Mouse (Mus musculus) lung, adult 18-20 months (tissue): ENCODE measurements around the gene Tmem176b.

ENCODE experiments used
- DNase-seq, 2 experiments: peaks; one replicate each; pipeline ENCODE4 v3.0.0; 2022; ENCODE audit warnings: mixed read lengths in 2 of 2

Gene Tmem176b

DNA sequence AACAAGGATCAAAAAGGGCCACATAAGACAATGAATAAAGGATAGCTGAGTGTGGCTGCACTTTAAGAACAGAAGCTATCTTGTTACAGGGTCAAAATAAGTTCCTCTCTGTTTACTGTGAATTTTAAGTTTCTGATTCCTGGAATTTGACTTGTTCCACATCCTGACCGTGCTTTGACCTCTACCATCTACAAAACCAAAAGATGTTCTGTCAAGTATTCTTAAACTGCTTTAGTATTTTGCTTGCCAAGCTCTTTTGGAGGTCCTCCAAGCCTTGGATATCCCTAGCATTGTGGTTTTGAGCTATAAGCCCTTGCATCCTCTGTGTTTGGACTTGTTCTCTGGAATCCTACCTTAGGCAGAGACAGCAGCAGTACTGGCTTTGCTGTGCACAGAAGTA, 56.1 kb downstream of the Tmem176b start:
- DNase-seq = peak in 1 of 2 experiments; percentile 25

DNA sequence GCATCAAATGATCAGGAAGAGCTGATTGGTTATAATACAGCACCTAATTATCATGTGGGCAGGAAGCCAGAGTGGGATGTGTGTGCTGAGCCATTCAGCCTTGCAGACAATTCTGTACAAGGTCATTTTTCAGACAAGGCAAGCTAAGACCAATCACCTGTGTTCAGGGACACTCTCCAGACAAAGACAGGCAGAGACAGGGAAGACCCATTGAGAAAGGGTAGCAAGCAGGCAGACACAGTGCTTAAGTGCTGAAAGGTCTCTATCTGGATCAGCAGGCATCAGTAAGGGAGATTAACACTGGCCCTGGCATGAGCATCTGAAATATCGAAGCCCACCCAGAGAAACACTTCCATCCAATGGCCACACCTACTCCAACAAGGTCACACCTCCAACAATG, 56.9 kb downstream of the Tmem176b start:
- no peak for DNase-seq
